15 mouse cellular contexts compared by ENCODE assay signal in the genomic region with DNA sequence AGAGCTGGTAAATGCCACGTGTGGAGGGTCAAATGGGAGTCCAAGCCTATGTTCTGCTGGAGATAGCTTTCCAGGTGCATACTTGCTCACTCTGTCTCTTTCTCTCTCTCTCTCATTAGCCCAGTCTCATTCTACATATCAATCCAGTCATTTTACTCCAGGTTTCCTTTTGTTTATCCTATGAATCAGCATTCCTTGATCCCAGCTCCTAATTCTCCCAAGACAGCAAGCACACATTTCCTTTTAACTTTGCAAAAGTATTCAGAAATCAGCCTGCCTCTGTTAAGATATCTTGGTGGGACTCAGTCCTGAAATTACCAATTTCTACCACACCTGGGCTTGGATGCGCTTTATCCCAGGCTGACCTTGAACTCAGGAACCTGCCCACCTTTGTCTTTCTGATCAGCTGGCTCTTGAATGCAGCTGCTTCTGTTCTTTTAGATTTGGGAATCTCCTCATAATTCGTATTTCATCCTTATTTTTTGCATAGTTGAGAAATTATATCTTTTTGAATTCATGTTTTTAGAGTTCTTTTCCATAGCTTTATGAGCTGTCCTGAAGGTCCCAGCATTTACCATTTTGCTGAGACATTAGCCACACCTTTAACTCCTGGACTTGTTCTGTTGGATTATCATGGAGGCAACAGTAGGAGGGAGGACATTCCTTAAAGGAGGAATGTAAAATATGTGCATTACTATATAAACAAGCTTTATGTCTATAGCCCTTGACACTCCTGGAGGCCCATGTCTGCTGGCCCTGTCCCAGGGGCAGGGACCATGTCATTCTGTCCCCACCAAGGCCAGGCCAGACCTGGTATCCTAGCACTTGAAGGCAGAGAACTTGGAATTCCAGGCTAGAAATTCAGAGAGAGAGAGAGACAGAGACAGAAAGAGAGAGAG. TPM values are rescaled to one million over a fixed set of nuclear protein-coding genes. Genes with fewer than 3 reads are reported as not detected.
"Had no signal": no experiment of that assay in that cellular context is flagged by ENCODE, and none has a peak within 500 bp of the region (broad histone marks: within the 10 kb centered on the region; RNA-seq: fewer than 3 reads in every experiment).

No protein-coding gene starts in this region.

- H3K27ac ChIP-seq: left cerebral cortex, adult 2 months; limb, embryonic 12.5 days; macrophage; midbrain, embryonic 12.5 days had no signal

- H3K9me3 ChIP-seq: limb, embryonic 12.5 days; liver, embryonic 13.5 days; midbrain, embryonic 12.5 days had no signal

- H3K36me3 ChIP-seq: limb, embryonic 12.5 days; liver, embryonic 13.5 days had no signal

- H3K27me3 ChIP-seq: limb, embryonic 12.5 days; liver, embryonic 13.5 days; midbrain, embryonic 12.5 days had no signal

- DNase-seq: kidney, adult 8-10 months; kidney, postnatal 25 days; liver; liver, embryonic 13.5 days; liver, postnatal 0 days; right cerebral cortex, adult 18-20 months; right cerebral cortex, postnatal 25 days; thymus, postnatal 36 days had no signal

- H3K4me1 ChIP-seq: limb, embryonic 12.5 days; midbrain, embryonic 12.5 days had no signal

- H3K9ac ChIP-seq: limb, embryonic 12.5 days; liver, embryonic 13.5 days; liver, postnatal 0 days; midbrain, embryonic 12.5 days had no signal

- H3K4me2 ChIP-seq: limb, embryonic 12.5 days; liver, embryonic 13.5 days; midbrain, embryonic 12.5 days had no signal

- ATAC-seq: intestine, postnatal 0 days; liver, postnatal 0 days; midbrain, embryonic 16.5 days had no signal

- H3K4me3 ChIP-seq: left cerebral cortex, adult 2 months; limb, embryonic 12.5 days; liver, embryonic 13.5 days; megakaryocyte, embryonic 14.5 days; midbrain, embryonic 12.5 days had no signal

RNA-seq across cellular contexts. Expression of gene Cilp2, which starts 40.1 kb away (rescaled TPM):
- polyA plus RNA-seq: macrophage had no signal
